Mouse (Mus musculus): ENCODE results near the gene Slc28a1.

The Slc28a1 gene

GRCm38 (mm10) chr7:81212261-81212681 lies 97.7 kb downstream of the Slc28a1 start:
- no peak for DNase-seq (ENCODE audit: extremely low read depth, low read depth)

- no peak for DNase-seq (ENCODE audit: extremely low read depth, low read depth)
Observed at GRCm38 (mm10) chr7:81212697-81213346, 98.2 kb downstream of the Slc28a1 start.

GRCm38 (mm10) chr7:81213347-81214152 lies 99.0 kb downstream of the Slc28a1 start, which contains the start of gene Pde8a:
Pde8a (plus strand) TSS chr7:81213596.
- no peak for DNase-seq (ENCODE audit: extremely low read depth, low read depth)

- no peak for DNase-seq (ENCODE audit: extremely low read depth, low read depth)
Observed at GRCm38 (mm10) chr7:81214153-81214907, 99.7 kb downstream of the Slc28a1 start.

- no peak for DNase-seq (ENCODE audit: extremely low read depth, low read depth)
Observed at GRCm38 (mm10) chr7:81215950-81216349, 101.4 kb downstream of the Slc28a1 start.

- DNase-seq (ENCODE audit: extremely low read depth, low read depth): no peak
Observed at GRCm38 (mm10) chr7:81219321-81219720, 104.7 kb downstream of the Slc28a1 start.

All from MEL-GATA-1-ER (cell line).